Mouse (Mus musculus) limb, embryonic 14.5 days (tissue): ENCODE measurements around the gene 5430403G16Rik. TPM values are rescaled to one million over a fixed set of nuclear protein-coding genes. Genes with fewer than 3 reads are reported as not detected.
"Not testable (repeated sequence)": the region's sequence is repeated elsewhere in the genome, so short reads cannot be mapped to it uniquely, and the experiment has no call there.

Experiments
- ATAC-seq: fragments of 200-750 bp; cut with Nextera tagmentation; 2 replicates; pipeline ENCODE4 v1.8.0; 2017; ENCODE audit warnings: low read depth, moderate number of reproducible peaks, moderate TSS enrichment; ENCODE audit not compliant: low FRiP score
- DNase-seq: peaks from one replicate; pipeline ENCODE4 v3.0.0-alpha.2; 2015; ENCODE audit warnings: low spot score
- H3K27ac ChIP-seq: fragments of 300-500 bp; sonication (generic); replicated peaks from 2 replicates; pipeline ENCODE4 v1.5.1; 2014; ENCODE audit warnings: low read depth, mild to moderate bottlenecking, low read length, moderate library complexity, mixed read lengths
- H3K27me3 ChIP-seq: fragments of 300-500 bp; sonication (generic); 2 replicates; pipeline ENCODE4 v1.6.1; 2014; ENCODE audit warnings: low read length, mixed read lengths; ENCODE audit not compliant: control insufficient read depth, insufficient read depth
- H3K36me3 ChIP-seq: fragments of 300-500 bp; sonication (generic); 2 replicates; pipeline ENCODE4 v1.6.1; 2014; ENCODE audit warnings: mild to moderate bottlenecking, low read length, moderate library complexity, mixed read lengths; ENCODE audit not compliant: control insufficient read depth, insufficient read depth
- H3K4me1 ChIP-seq: fragments of 300-500 bp; sonication (generic); 2 replicates; pipeline ENCODE4 v1.6.1; 2014; ENCODE audit warnings: antibody characterized with exemption, low read length, mixed read lengths; ENCODE audit not compliant: control insufficient read depth, insufficient read depth
- H3K4me2 ChIP-seq: fragments of 300-500 bp; sonication (generic); replicated peaks from 2 replicates; pipeline ENCODE4 v1.6.1; 2014; ENCODE audit warnings: low read depth, mild to moderate bottlenecking, low read length, moderate library complexity; ENCODE audit not compliant: severe bottlenecking
- H3K4me3 ChIP-seq: fragments of 300-500 bp; sonication (generic); replicated peaks from 2 replicates; pipeline ENCODE4 v1.5.1; 2014; ENCODE audit warnings: low read length
- H3K9ac ChIP-seq: fragments of 300-500 bp; sonication (generic); 2 replicates; pipeline ENCODE4 v1.6.1; 2014; ENCODE audit warnings: mild to moderate bottlenecking, low read depth, low read length, moderate library complexity; ENCODE audit not compliant: severe bottlenecking
- H3K9me3 ChIP-seq: fragments of 300-500 bp; sonication (generic); 2 replicates; pipeline ENCODE4 v1.6.1; 2016; ENCODE audit warnings: low read length; ENCODE audit not compliant: control insufficient read depth
- POLR2A ChIP-seq: fragments of 200-500 bp; IDR thresholded peaks from 2 replicates; pipeline ENCODE4 v1.8.0; 2012; ENCODE audit warnings: inconsistent platforms, mild to moderate bottlenecking, moderate library complexity, borderline replicate concordance; ENCODE audit not compliant: insufficient read depth, insufficient read length; ENCODE audit errors: extremely low read depth
- WGBS: fragments of 180-500 bp; shearing (Covaris S2); extraction: QIAGEN DNeasy Blood & Tissue Kit; methylation state at CpG from one replicate; pipeline ENCODE4 v1.1.7; 2014; 5-methylcytosine and 5-hydroxymethylcytosine counted together
- polyA plus RNA-seq, 2 experiments: library from polyadenylated mRNA; depleted of rRNA in 1 of 2; stranded (reverse) in 1 of 2; unstranded in 1 of 2; fragments of >200 nt; fragmentation: Nextera tagmentation in 1 of 2; extraction: Ambion mirVana in 1 of 2; gene quantifications; 2 replicates each; pipeline versions ENCODE4 v1.2.1 to v1.2.3; 2012 to 2014

5430403G16Rik gene
- polyA plus RNA-seq (2012; rRNA removed) (0.69 and 1.1 TPM in 2 replicates), polyA plus RNA-seq (2014; fragmentation: Nextera tagmentation; extraction: Ambion mirVana) (2.4 and 2.8 TPM in 2 replicates)

DNA sequence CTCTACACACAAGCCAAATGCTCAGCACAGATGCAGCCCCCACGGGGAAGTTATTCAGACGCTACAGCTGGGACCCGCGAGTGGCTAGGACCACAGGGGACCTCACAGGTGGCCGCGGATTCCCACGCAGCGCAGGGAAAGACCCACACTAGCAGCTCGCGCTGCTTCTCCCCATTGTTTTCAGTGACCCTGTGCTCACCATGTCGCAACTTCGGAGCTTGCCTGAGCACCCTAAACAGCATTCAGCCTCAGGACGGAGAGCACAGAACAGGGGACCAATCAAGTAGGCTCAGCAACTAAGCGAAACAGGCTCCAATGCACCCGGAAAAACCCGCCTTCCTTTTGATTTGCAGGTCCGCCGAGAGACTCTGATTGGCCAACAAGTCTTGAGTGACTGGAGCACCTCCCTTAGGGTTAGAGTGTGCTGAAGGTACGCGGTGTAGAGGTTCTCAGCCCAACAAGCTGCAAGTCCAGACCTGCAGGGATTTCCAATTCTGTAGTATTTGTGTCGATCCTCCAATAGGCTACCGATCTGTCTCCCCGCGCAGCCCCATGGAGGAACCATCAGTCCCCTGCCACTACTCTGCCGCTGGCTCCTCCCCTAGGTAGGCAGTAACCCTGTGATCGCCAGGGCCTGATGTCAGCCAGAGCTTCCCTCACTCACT lies at the start of gene 5430403G16Rik:
TSS of gene 5430403G16Rik (minus strand) at position 505 of the 665 bp plus-strand sequence.
- not testable (repeated sequence) for H3K9me3 ChIP-seq, H3K36me3 ChIP-seq, H3K27me3 ChIP-seq, H3K4me1 ChIP-seq
- Histone ChIP-seq H3K4me2 (peak within 1 kb of the TSS; percentile 52), H3K27ac (0 out of 2 replicates have a peak within 1 kb of the TSS, but pooled peaks have one; percentile 9), H3K9ac (peak within 1 kb of the TSS; percentile 54), H3K4me3 (peak within 1 kb of the TSS; percentile 50)
- DNase-seq (peak; percentile 86), ATAC-seq (peak; percentile 97)
- 0% methylated on average over 24 of the region's 26 CpGs for WGBS

DNA sequence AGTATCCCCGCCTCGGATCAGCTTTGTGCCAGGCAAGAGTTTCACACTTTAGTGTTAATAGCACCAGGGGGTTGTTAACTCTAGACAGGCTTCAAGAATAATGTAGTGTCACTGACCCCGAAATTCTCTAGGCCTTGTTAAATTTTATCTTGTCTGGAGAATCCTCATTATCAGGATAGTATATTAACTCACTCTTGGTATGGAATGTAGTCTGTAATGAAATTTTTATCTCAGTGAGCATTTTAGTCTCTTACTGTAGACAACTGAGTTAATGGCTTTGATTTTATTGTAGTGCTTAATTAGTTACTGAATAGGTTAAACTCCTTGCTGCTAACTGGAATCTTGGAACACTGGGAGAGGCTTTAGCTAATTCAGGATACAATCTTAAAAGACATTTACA lies 26.5 kb upstream of the 5430403G16Rik start:
- not testable (repeated sequence) for H3K4me3 ChIP-seq, H3K27me3 ChIP-seq, H3K9ac ChIP-seq, H3K9me3 ChIP-seq, H3K36me3 ChIP-seq, H3K4me1 ChIP-seq, DNase-seq, H3K4me2 ChIP-seq, ATAC-seq, H3K27ac ChIP-seq
- WGBS: 64% methylated on average over 3 of the region's 3 CpGs

DNA sequence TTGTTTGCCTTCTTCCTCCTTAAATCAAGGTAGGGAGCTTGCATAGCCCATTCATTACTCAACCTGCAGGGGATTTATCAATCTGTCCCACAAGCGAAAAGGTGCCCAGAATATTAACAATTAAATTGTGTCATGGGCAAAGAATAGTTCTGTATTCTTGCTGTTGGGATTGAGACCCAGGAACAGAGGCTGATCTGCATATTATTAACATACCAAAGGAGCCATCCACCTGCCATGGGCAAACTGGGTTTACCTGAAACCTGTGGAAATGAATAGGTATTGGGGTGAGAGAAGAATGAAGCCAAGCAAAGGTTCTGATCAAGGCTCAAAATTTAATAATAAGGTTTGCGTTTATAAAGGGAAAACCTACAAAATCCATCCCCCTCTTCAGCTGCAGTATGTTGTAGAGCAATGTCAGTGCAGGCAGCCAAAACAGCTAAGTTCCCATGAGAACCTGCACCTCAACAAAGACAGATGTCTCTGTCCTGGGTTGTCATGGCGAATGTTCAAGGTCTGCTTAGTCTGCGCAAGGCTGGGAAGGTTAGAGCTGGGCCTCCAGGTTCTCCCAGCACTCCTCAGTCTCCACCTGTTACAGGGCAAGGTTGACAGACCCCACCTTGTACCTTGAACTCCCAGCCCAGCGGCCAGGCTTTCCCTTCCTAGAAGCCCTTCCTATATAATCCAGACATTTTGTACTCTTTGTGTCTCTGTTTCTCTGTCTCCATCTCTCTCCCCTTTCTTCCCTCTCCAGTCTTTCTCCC lies 544 bp upstream of the 5430403G16Rik start:
- H3K9ac ChIP-seq, ATAC-seq: not testable (repeated sequence)
- WGBS: 62% methylated on average over 5 of the region's 5 CpGs

DNA sequence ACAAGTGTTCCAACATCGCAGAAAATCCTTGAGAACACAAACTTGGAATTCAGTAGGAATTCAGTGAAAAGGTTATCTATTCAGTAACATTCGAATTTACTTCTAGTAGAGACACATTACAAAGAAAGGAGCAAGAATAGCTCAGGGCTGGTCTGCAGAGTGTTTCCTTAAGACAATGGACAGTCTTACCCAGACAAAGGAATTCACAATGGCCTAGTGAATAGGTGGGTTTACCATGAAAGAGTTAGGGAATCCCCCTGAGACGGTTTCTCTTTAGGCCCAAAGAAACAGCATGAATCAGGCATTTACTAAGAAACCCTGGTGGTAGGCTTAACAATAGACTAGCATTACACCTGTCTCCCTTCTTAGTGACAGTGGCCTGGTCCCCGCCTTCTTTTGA lies 7.9 kb downstream of the 5430403G16Rik start:
- Histone ChIP-seq H3K4me1 (no peaks in the 10 kb centered on the region), H3K27me3 (no peaks in the 10 kb centered on the region), H3K9ac (no peak overlapping the region), H3K4me2 (no peak overlapping the region), H3K4me3 (no peak overlapping the region), H3K36me3 (no peaks in the 10 kb centered on the region), H3K9me3 (no peaks in the 10 kb centered on the region; the same call in 1 of the 2 replicates), H3K27ac (no peak overlapping the region)
- WGBS: 75% methylated on average over 4 of the region's 4 CpGs
- DNase-seq (no peak), ATAC-seq (no peak)
- TF ChIP-seq POLR2A: no peak

More for the DNA sequence above, 544 bp upstream of the 5430403G16Rik start:
- H3K9me3 ChIP-seq, H3K36me3 ChIP-seq, H3K27me3 ChIP-seq, DNase-seq, H3K27ac ChIP-seq, H3K4me1 ChIP-seq: not testable (repeated sequence)
- Histone ChIP-seq H3K4me2 (peak overlapping the region; percentile 52; the same call in 1 of the 2 replicates), H3K4me3 (peak overlapping the region; percentile 50)

Other genes with a start within 250 kb of the 5430403G16Rik start
- gene Crlf2, start 132.0 kb downstream of the 5430403G16Rik start, polyA plus RNA-seq (2012; rRNA removed): 22.1 and 35.5 TPM in 2 replicates
- gene Crlf2, start 132.0 kb downstream of the 5430403G16Rik start, polyA plus RNA-seq (2014; fragmentation: Nextera tagmentation; extraction: Ambion mirVana): 9.1 and 11.0 TPM in 2 replicates
- 2.2 and 5.0 TPM in 2 replicates for gene 4930522L14Rik, start 60.8 kb upstream of the 5430403G16Rik start, polyA plus RNA-seq (2012; rRNA removed)
- gene 4930522L14Rik, start 60.8 kb upstream of the 5430403G16Rik start, polyA plus RNA-seq (2014; fragmentation: Nextera tagmentation; extraction: Ambion mirVana): 8.3 and 11.9 TPM in 2 replicates
- 0.08 and 0.18 TPM in 2 replicates for gene Gm15446, start 232.4 kb upstream of the 5430403G16Rik start, polyA plus RNA-seq (2012; rRNA removed)
- 1.2 TPM in 2 replicates for gene Gm15446, start 232.4 kb upstream of the 5430403G16Rik start, polyA plus RNA-seq (2014; fragmentation: Nextera tagmentation; extraction: Ambion mirVana)